Mouse (Mus musculus) kidney, postnatal 36 days (tissue): ENCODE data around the gene Wdr43.

Experiments
- DNase-seq, 2 experiments: peaks; one replicate each; pipeline ENCODE4 v3.0.0; 2021 to 2022; ENCODE audit warnings: mixed read lengths in 2 of 2

Wdr43 gene

GRCm38 (mm10) chr17:71705550-71706480, 90.1 kb downstream of the Wdr43 start:
- no peak for DNase-seq

- DNase-seq = no peak
Observed at GRCm38 (mm10) chr17:71707715-71708114, 92.0 kb downstream of the Wdr43 start.
